Mouse (Mus musculus) heart, postnatal 0 days (tissue): ENCODE data around the gene Ltbp4. TPM values are rescaled to one million over a fixed set of nuclear protein-coding genes. Genes with fewer than 3 reads are reported as not detected.

Source experiments
- ATAC-seq: fragments of 200-750 bp; cut with Nextera tagmentation; 2 replicates; pipeline ENCODE4 v1.8.0; 2017; ENCODE audit warnings: low read depth, moderate number of reproducible peaks, moderate library complexity; ENCODE audit not compliant: insufficient read depth
- DNase-seq: peaks from one replicate; pipeline ENCODE4 v3.0.0-alpha.2; 2016; ENCODE audit warnings: low spot score
- H3K27ac ChIP-seq: fragments of 300-500 bp; sonication (generic); 2 replicates; pipeline ENCODE4 v1.5.1; 2014; ENCODE audit warnings: low read depth, mild to moderate bottlenecking
- H3K27me3 ChIP-seq: fragments of 300-500 bp; sonication (generic); 2 replicates; pipeline ENCODE4 v1.6.1; 2014; ENCODE audit warnings: low read length, mixed read lengths; ENCODE audit not compliant: control insufficient read depth, insufficient read depth
- H3K36me3 ChIP-seq: fragments of 300-500 bp; sonication (generic); replicated peaks from 2 replicates; pipeline ENCODE4 v1.6.1; 2014; ENCODE audit warnings: low read length, mixed read lengths; ENCODE audit not compliant: control insufficient read depth, insufficient read depth
- H3K4me1 ChIP-seq: fragments of 300-500 bp; sonication (generic); 2 replicates; pipeline ENCODE4 v1.6.1; 2014; ENCODE audit warnings: antibody characterized with exemption; ENCODE audit not compliant: control insufficient read depth, insufficient read depth
- H3K4me2 ChIP-seq: fragments of 300-500 bp; sonication (generic); 2 replicates; pipeline ENCODE4 v1.6.1; 2014; ENCODE audit warnings: low read depth, mild to moderate bottlenecking, low read length, moderate library complexity
- H3K4me3 ChIP-seq: fragments of 300-500 bp; sonication (generic); 2 replicates; pipeline ENCODE4 v1.5.1; 2014; ENCODE audit warnings: low read depth, low read length
- H3K9ac ChIP-seq: fragments of 300-500 bp; sonication (generic); replicated peaks from 2 replicates; pipeline ENCODE4 v1.6.1; 2014; ENCODE audit warnings: low read depth, low read length, mixed read lengths
- H3K9me3 ChIP-seq: fragments of 300-500 bp; sonication (generic); replicated peaks from 2 replicates; pipeline ENCODE4 v1.6.1; 2016; ENCODE audit warnings: low read length; ENCODE audit not compliant: control insufficient read depth
- CTCF ChIP-seq: IDR thresholded peaks from 2 replicates; pipeline ENCODE4 v1.5.1; 2016; ENCODE audit warnings: antibody characterized with exemption, control low read depth, low read depth
- EP300 ChIP-seq: IDR thresholded peaks from 2 replicates; pipeline ENCODE4 v1.6.1; 2016; ENCODE audit warnings: antibody characterized with exemption, low read depth
- WGBS: fragments of 180-500 bp; shearing (Covaris S2); extraction: QIAGEN DNeasy Blood & Tissue Kit; methylation state at CpG from one replicate; pipeline ENCODE4 v1.1.7; 2014; 5-methylcytosine and 5-hydroxymethylcytosine counted together
- polyA plus RNA-seq: library from polyadenylated mRNA; unstranded; fragments of >200 nt; fragmentation: Nextera tagmentation; extraction: Ambion mirVana; gene quantifications from 2 replicates; pipeline ENCODE4 v1.2.1, GENCODE M21; 2015
- total RNA-seq: library from RNA; depleted of rRNA; stranded (reverse); fragments of >200 nt; gene quantifications from 2 replicates; pipeline ENCODE4 v1.2.3, GENCODE M21; 2014; ENCODE audit warnings: low replicate concordance

Gene Ltbp4
- total and polyA plus RNA-seq, 2 experiments from 2014 or later = 61.7 to 150 TPM

- 67% methylated on average over 2 of the region's 2 CpGs for WGBS
- TF ChIP-seq CTCF = no peak
Observed at GRCm38 (mm10) chr7:27359162-27359561, 21.7 kb upstream of the Ltbp4 start.

GRCm38 (mm10) chr7:27357595-27357978, 20.1 kb upstream of the Ltbp4 start:
- ATAC-seq (no peak), DNase-seq (no peak)
- no peak for TF ChIP-seq CTCF
- no peak for TF ChIP-seq EP300
- Histone ChIP-seq H3K36me3 (no peaks in the 10 kb centered on the region), H3K9me3 (no peaks in the 10 kb centered on the region), H3K4me1 (peaks cover 22% of the 10 kb centered on the region), H3K27me3 (peaks cover 5% of the 10 kb centered on the region), H3K4me2 (peak overlapping the region; percentile 69), H3K4me3 (no peak overlapping the region; the same call in 1 of the 2 replicates), H3K9ac (no peak overlapping the region), H3K27ac (peak overlapping the region; percentile 61; the same call in 1 of the 2 replicates)
- 21% methylated on average over 3 of the region's 3 CpGs for WGBS

More at GRCm38 (mm10) chr7:27359162-27359561, 21.7 kb upstream of the Ltbp4 start:
- H3K9me3 ChIP-seq = no peaks in the 10 kb centered on the region
- no peak overlapping the region for H3K4me2 ChIP-seq
- peaks cover 16% of the 10 kb centered on the region for H3K27me3 ChIP-seq
- H3K9ac ChIP-seq = no peak overlapping the region
- H3K27ac ChIP-seq = no peak overlapping the region
- H3K36me3 ChIP-seq = no peaks in the 10 kb centered on the region
- no peak overlapping the region for H3K4me3 ChIP-seq
- no peak for ATAC-seq
- peaks cover 22% of the 10 kb centered on the region for H3K4me1 ChIP-seq
- no peak for DNase-seq

DNA sequence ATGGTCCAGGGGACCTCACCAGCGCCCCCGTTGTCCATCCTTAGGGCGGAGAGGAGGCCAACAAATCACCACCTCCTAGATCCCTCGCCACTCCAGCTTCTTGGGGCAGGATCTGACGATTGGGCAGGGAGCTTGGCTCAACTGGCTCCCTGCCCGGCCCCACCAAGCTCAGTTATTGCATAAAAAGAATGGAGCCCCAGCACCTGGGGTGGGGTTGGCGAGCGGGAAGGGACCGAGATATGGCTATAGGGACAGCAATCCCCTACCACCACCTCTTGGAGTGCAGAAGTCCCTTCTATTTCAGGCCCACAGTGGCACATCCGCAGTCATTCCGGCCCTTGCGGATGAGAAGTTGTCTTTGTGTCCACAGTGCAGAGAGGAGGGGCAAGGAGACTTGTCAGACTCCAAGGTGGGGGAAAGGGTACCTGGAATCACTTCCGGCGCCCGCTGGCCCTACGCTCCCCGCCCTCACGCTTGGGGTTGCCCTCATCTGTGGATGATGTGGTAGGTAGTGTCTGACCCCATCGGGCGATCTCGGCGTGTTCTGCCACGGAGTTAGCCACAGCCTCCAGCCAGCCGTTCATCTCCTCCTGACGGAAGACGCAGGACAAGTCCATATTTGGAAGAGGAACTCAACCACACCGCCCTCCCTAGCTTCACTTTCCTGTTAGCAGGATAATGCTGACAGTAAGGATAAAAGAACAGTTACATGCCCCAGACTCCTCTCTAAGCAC, 19.5 kb upstream of the Ltbp4 start, which contains the start of gene Gm20479:
TSS of gene Gm20479 (minus strand) at position 559 of the 734 bp plus-strand sequence.
- Histone ChIP-seq H3K27ac (peak within 1 kb of the TSS; percentile 61), H3K36me3 (0 out of 2 replicates have a peak, but pooled peaks cover 2% of the 10 kb centered on the region), H3K9me3 (no peaks in the 10 kb centered on the region), H3K27me3 (peaks cover under 1% of the 10 kb centered on the region), H3K4me2 (peak within 1 kb of the TSS; percentile 69), H3K4me1 (peaks cover 22% of the 10 kb centered on the region), H3K4me3 (peak within 1 kb of the TSS; percentile 72), H3K9ac (peak within 1 kb of the TSS; percentile 19; the same call in 1 of the 2 replicates)
- TF ChIP-seq EP300 (no peak), CTCF (no peak)
- DNase-seq = no peak
- no peak for ATAC-seq
- under 1% methylated on average over 27 of the region's 27 CpGs for WGBS

GRCm38 (mm10) chr7:27356248-27356647, 18.8 kb upstream of the Ltbp4 start:
- DNase-seq (no peak), ATAC-seq (peak; percentile 25)
- peak overlapping the region; percentile 72 for H3K4me3 ChIP-seq
- peak overlapping the region; percentile 19; the same call in 1 of the 2 replicates for H3K9ac ChIP-seq
- H3K4me1 ChIP-seq = peaks cover 22% of the 10 kb centered on the region
- peak overlapping the region; percentile 69 for H3K4me2 ChIP-seq
- TF ChIP-seq EP300 (no peak), CTCF (no peak)
- peaks cover 8% of the 10 kb centered on the region; the same call in 1 of the 2 replicates for H3K36me3 ChIP-seq
- H3K27me3 ChIP-seq = no peaks in the 10 kb centered on the region
- H3K9me3 ChIP-seq = no peaks in the 10 kb centered on the region
- H3K27ac ChIP-seq = peak overlapping the region; percentile 61; the same call in 1 of the 2 replicates
- 2% methylated on average over 16 of the region's 16 CpGs for WGBS

GRCm38 (mm10) chr7:27355745-27356240, 18.3 kb upstream of the Ltbp4 start, which contains the start of gene Shkbp1:
TSS of gene Shkbp1 (minus strand) at chr7:27356019.
- DNase-seq (peak; percentile 92), ATAC-seq (peak; percentile 96)
- H3K27me3 ChIP-seq = no peaks in the 10 kb centered on the region
- WGBS = 1% methylated on average over 34 of the region's 34 CpGs
- H3K9me3 ChIP-seq = no peaks in the 10 kb centered on the region
- peak within 1 kb of the TSS; percentile 69 for H3K4me2 ChIP-seq
- TF ChIP-seq CTCF (no peak), EP300 (no peak)
- peak within 1 kb of the TSS; percentile 61 for H3K27ac ChIP-seq
- peak within 1 kb of the TSS; percentile 72 for H3K4me3 ChIP-seq
- peak within 1 kb of the TSS; percentile 44 for H3K9ac ChIP-seq
- H3K4me1 ChIP-seq = peaks cover 22% of the 10 kb centered on the region
- H3K36me3 ChIP-seq = peaks cover 8% of the 10 kb centered on the region; the same call in 1 of the 2 replicates
